Mouse (Mus musculus): ENCODE data around the gene Scg5.

The Scg5 gene

GRCm38 (mm10) chr2:113806851-113807577, 21.9 kb downstream of the Scg5 start:
- DNase-seq (ENCODE audit: low read depth, low spot score) = no peak

GRCm38 (mm10) chr2:113805765-113806164, 23.2 kb downstream of the Scg5 start:
- no peak for DNase-seq (ENCODE audit: low read depth, low spot score)

GRCm38 (mm10) chr2:113803753-113804152, 25.2 kb downstream of the Scg5 start:
- no peak for DNase-seq (ENCODE audit: low read depth, low spot score)

GRCm38 (mm10) chr2:113800846-113801245, 28.1 kb downstream of the Scg5 start:
- DNase-seq (ENCODE audit: low read depth, low spot score) = no peak

GRCm38 (mm10) chr2:113798605-113799004, 30.3 kb downstream of the Scg5 start:
- no peak for DNase-seq (ENCODE audit: low read depth, low spot score)

- DNase-seq (ENCODE audit: low read depth, low spot score) = no peak
These were observed 33.7 kb downstream of the Scg5 start for GRCm38 (mm10) chr2:113795186-113795585.

- no peak for DNase-seq (ENCODE audit: low read depth, low spot score)
These were observed 35.4 kb downstream of the Scg5 start for GRCm38 (mm10) chr2:113793521-113793920.

- DNase-seq (ENCODE audit: low read depth, low spot score) = no peak
These were observed 40.0 kb downstream of the Scg5 start for GRCm38 (mm10) chr2:113788821-113789387.

GRCm38 (mm10) chr2:113787882-113788281, 41.0 kb downstream of the Scg5 start:
- no peak for DNase-seq (ENCODE audit: low read depth, low spot score)

- DNase-seq (ENCODE audit: low read depth, low spot score) = no peak
These were observed 44.1 kb downstream of the Scg5 start for GRCm38 (mm10) chr2:113784851-113785250.

GRCm38 (mm10) chr2:113781521-113781920, 47.4 kb downstream of the Scg5 start:
- no peak for DNase-seq (ENCODE audit: low read depth, low spot score)

- no peak for DNase-seq (ENCODE audit: low read depth, low spot score)
These were observed 47.8 kb downstream of the Scg5 start for GRCm38 (mm10) chr2:113781107-113781506.

GRCm38 (mm10) chr2:113779336-113779735, 49.6 kb downstream of the Scg5 start:
- no peak for DNase-seq (ENCODE audit: low read depth, low spot score)

- DNase-seq (ENCODE audit: low read depth, low spot score) = no peak
These were observed 50.9 kb downstream of the Scg5 start for GRCm38 (mm10) chr2:113778036-113778435.

- no peak for DNase-seq (ENCODE audit: low read depth, low spot score)
These were observed 52.6 kb downstream of the Scg5 start for GRCm38 (mm10) chr2:113776297-113776696.

- DNase-seq (ENCODE audit: low read depth, low spot score) = no peak
These were observed 54.6 kb downstream of the Scg5 start for GRCm38 (mm10) chr2:113774150-113774805.

- DNase-seq (ENCODE audit: low read depth, low spot score) = no peak
These were observed 60.2 kb downstream of the Scg5 start for GRCm38 (mm10) chr2:113768541-113769303.

- DNase-seq (ENCODE audit: low read depth, low spot score) = no peak
These were observed 63.0 kb downstream of the Scg5 start for GRCm38 (mm10) chr2:113765885-113766284.

- no peak for DNase-seq (ENCODE audit: low read depth, low spot score)
These were observed 64.0 kb downstream of the Scg5 start for GRCm38 (mm10) chr2:113764968-113765367.

GRCm38 (mm10) chr2:113758311-113759161, 70.4 kb downstream of the Scg5 start, which contains the start of gene Grem1:
TSS of gene Grem1 (minus strand) at chr2:113758646.
- no peak for DNase-seq (ENCODE audit: low read depth, low spot score)

Measured in embryo, embryonic 11.5 days (tissue).